Mouse (Mus musculus) layer of hippocampus, adult 8-10 months (tissue): ENCODE data around the gene Akt1s1. TPM values are rescaled to one million over a fixed set of nuclear protein-coding genes. Genes with fewer than 3 reads are reported as not detected.
A peak's percentile ranks its signal among the peaks of the same experiment; 100 is the strongest.

Source experiments
- DNase-seq, 2 experiments: peaks; one replicate each; pipeline ENCODE4 v3.0.0; 2022; ENCODE audit warnings: low spot score in 2 of 2
- total RNA-seq, 4 experiments: library from RNA; stranded (reverse); gene quantifications; 2 replicates each; pipeline ENCODE4 v1.2.4; 2022

The Akt1s1 gene
- total RNA-seq, 4 experiments from 2014 or later: 66.3 to 72.6 (median 71.0) TPM

DNA sequence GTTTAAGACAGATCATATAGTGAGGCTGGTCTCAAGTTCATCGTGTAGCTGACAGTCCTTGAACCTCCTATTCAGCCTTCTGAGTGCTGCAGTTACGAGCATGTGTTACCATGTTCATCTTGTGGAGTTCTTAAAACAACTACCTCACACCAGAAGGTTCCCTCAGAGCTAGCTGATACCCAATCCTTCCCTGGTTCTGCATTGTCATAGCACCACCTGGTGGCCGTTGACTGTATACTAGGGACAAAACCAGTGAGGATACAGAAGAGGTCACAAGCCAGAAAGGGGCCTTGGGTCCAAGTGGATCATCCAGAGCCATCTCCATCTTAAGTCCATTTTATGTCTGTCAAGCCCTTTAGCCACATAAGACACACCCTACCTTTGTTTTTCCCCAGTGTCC is 23.9 kb upstream of the Akt1s1 start:
- peak in 1 of 2 experiments; percentile 79 for DNase-seq

DNA sequence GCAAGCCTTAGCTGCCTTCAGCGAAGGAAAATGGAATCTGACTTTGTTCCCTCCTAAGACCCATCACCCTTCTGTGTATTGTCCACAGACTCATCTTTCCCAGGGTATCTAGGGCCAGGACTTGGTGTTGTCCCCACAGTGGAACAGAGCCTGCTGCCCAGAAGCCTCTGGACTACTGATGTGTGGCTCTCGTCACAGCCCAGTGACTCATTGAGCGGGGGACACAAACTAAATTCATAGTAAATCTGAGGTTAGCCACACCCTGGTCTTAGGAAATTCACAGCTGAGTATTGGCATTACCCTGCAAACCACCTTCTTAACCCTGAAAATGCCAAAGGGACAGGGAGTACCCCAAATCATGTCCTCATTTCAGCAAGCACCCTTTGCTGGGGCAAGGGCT is 22.0 kb upstream of the Akt1s1 start:
- no peak for DNase-seq

DNA sequence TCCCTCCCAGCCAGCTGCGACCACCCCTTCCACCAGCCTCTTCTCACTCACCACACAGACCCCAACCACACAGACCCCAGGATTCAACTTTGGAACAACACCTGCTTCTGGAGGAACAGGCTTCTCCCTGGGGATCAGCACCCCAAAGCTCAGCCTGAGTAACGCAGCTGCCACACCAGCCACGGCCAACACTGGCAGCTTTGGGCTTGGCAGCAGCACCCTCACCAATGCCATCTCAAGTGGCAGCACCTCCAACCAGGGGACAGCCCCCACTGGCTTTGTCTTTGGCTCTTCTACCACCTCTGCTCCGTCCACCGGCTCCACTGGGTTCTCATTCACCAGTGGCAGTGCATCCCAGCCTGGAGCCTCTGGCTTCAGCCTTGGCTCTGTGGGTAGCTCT is 20.1 kb upstream of the Akt1s1 start:
- no peak for DNase-seq

DNA sequence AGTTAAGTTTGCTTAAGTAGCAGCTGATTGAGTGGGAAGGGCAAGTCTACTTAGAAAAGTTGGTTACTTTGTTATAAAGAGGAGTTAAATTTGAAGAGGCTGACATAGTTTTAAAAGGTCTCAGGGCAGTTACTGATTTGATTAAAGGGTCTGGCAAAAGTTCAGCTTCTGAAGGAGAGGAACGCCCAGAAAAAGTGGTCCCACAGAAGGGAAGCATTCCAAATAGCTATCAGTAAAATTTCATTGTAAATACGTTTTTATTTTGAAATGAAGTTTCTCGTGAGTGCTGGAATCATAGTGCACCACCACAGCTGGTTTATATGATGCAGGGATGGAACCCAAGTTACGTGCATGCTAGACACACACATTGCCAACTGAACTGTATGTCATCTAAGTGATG is 16.0 kb upstream of the Akt1s1 start:
- DNase-seq: no peak

DNA sequence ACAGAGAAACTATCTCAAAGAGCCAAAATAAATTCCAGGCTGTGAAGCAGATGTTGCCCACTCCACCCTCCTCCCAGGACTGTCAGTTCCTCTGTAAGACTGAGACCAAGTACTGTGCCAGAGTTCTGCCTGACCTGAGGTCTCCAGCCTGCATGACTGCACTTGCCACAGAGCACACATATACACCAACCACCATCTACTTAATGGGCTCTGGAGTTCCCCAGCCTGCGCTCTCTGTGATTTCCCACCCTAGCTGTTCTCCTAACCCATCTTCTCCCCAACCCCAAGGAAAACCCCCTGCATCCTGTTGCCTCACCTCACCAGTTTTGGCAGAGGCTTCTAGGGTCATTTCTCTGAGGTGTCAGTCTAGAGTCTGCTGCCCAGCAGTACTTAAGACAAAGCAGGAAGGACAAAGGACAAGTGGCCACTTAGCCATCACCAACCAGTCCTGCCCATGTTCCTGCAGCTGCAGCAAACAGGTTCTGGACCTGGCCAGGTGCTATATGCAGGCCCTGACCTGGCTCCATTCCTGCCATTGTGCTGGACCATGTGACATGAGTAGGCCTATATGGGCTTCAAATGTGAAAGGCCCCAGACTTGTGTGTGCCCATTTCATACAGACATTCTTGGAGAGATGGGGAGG is 13.3 kb upstream of the Akt1s1 start:
- no peak for DNase-seq

DNA sequence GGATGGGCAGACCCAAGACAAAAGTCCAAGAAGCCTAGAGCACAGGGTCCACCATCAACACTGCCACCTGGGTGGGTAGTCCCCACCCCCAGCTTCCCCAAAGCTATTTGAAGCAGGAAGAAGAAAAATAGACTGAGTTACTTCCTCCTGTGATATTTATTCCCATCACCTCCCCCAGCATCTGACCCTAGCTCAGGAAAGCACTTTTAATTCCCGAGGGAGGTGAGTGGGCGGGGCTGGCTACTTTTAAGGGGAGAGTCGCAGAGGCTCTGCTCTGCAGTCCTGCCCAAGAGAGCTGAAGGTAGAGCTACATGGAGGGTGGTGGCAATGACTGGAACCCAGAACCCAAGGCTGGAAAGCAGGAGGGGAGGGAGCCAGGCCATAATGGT is 12.8 kb upstream of the Akt1s1 start:
- DNase-seq: no peak

DNA sequence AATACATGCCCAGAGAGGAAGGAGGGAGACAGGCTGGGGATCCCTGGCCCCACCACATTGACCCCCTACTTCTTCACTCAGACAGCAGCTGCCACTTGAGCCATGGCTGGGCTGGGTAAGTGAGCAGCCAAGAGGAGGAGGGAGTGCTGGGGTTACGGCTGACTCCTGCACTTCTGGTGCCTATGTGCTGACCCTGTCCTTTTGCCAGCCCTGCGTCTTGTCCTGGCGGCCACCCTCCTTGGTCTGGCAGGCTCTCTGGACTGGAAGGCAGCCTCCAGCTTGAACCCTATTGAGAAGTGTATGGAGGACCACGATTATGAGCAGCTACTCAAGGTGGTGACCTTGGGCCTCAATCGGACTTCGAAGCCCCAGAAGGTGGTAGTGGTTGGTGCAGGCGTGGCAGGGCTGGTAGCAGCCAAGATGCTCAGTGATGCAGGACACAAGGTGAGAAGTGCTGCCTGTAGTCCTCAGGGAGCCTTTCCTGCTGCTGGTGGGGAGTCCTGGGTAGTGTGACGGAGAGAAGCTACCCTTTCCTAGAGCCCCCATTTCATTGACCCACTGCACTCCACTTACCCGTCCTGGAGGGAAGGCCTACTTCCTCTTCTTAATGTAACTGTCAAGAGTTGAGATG is 12.3 kb upstream of the Akt1s1 start:
- DNase-seq: no peak

DNA sequence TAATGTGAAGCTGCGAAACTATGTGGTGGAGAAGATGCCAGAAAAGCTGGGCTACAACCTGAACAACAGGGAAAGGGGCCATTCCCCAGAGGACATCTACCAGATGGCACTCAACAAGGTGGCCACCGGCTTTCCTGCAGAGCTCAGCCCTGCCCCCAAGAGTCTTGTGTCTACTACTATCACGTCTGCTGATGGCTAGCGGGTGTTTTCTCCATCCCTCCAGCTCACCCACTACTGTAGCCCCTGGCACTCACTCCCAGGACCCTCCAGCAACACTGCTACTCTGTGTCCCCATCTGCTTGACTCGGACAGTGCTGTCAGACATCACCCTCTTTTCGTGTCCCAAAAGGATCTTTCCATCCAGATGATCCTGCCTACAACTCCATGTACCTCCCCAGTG is 10.7 kb upstream of the Akt1s1 start:
- DNase-seq: no peak

DNA sequence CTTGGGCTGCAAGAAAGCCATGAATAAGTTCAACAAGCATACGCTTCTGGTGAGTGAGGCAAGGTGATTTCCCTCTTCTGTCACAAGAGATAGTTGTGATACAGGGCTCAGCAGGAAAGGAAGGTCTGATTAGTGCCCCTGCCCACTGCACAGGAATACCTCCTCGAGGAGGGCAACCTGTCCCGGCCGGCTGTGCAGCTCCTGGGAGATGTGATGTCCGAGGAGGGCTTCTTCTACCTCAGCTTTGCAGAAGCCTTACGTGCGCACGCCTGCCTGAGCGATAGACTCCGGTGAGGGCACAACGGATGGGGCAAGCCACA is 9.7 kb upstream of the Akt1s1 start:
- DNase-seq: no peak

DNA sequence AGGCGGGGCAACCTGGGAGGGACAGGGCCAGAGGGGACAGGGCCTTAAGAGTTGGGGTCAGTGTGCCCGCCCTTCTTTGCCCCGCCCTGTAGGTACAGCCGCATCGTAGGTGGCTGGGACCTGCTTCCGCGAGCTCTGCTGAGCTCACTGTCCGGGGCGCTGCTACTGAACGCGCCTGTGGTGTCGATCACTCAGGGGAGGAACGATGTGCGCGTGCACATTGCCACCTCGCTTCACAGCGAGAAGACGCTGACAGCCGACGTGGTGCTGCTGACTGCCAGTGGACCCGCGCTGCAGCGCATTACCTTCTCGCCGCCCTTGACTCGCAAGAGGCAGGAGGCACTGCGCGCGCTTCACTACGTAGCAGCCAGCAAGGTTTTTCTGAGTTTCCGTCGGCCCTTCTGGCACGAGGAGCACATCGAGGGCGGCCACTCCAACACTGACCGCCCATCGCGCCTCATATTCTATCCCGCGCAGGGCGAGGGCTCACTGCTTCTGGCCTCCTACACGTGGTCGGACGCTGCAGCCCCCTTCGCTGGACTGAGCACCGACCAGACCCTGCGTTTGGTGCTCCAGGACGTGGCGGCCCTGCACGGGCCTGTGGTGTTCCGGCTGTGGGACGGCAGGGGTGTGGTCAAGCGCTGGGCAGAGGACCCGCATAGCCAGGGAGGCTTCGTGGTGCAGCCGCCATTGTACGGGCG is 9.2 kb upstream of the Akt1s1 start:
- DNase-seq: no peak

DNA sequence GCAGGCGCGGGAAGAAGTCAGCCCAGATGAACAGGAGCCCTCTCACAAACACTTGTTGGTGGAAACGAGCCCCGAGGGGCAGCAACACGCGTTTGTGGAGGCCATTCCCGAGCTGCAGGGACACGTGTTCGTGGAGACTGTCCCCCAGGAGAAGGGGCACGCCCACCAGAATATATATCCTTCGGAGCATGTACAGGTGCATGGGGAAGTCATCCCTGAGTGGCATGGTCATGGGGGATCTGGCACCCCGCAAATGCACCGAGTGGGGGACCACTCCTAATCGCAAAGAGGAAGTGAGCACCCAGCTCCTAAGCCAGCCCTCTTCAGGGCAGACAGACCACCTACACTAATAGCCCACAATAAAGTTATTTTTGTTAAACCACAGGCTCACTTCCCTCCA is 8.4 kb upstream of the Akt1s1 start:
- DNase-seq: no peak

DNA sequence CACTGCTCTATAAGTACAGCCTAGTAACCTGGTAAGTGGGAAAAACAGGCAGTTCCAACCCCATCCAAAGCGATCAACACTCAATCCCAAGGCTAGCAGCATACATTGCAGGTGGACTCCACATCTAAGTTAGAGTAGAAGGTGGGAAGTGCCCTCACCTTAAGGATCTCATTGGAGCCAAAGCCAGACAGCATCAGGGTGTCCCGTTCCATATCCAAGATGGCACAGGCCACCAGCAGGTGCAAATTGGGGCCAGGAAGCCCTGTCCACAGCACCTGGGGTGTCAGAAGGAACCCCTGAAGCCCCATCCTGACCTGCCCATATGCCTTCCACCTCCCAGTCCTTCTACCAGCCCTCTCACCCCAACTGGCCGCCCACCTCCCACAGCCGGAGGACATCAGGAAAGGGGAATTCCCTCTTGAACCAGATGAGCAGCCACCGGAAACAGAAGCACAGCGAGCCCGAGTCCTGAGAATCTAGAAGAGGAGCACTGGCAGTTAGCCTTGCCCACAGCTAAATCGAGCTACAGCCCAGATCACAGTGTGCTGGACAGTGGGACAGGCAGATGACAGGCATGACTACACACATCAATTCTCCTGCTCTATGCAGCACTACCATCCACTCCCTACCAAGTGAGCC is 6.8 kb upstream of the Akt1s1 start:
- no peak for DNase-seq

DNA sequence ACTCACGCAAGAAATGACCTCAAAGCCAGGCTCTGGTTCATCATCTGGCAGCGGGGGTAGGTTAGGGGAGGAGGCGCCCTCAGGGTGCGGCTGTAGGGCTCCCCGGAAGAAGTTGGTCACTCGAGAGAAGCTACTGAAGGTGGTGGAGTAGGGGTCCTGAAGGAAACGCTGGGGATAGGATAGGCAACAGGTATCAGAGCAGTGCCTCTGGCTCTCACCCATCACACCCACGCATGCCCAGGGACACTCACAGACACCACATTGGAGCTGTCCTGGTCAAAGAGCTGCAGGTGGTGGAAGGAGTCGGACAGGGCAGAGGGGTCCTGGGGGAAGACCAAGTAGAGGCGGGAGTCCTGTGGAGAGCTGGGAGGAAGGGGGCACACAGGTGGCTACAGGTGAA is 3.8 kb upstream of the Akt1s1 start:
- DNase-seq: no peak

DNA sequence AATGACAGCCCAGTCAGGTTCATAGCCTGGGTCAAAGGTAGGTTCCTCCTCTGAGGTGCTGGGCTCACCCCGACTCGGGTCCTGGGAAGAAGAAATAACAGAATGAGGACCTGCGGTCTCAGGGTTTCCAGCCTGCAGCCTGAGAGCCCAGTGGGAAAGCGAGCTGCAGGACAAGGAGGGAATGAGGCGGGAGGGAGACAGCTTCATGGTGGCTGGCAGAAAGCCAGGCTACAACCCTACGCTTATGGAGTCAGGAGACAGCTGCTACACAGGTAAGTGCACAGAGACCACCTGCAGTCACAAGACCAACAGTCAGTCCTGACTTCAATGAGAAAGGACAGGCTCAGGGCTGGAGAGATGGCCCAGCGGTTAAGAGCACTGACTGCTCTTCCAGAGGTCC is 2.0 kb upstream of the Akt1s1 start:
- no peak for DNase-seq

DNA sequence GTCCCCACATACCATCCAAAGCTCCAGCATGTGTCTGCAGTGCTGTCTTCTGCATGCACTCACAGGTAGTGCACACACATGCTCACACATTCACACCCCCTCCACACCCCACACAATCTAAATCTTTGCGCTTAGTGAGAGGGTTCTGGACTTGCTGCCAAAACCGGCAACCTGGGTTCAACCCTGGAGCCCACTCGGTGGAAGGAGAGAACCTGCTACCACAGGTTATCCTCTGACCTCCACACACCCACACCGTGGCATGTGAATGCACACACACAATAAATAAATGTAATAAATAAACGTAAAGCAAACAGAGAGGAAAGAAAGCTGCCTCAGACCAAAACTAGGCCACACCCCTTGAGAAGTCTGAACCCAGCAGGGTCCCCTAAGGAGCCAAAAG is 1.0 kb upstream of the Akt1s1 start:
- DNase-seq: no peak

DNA sequence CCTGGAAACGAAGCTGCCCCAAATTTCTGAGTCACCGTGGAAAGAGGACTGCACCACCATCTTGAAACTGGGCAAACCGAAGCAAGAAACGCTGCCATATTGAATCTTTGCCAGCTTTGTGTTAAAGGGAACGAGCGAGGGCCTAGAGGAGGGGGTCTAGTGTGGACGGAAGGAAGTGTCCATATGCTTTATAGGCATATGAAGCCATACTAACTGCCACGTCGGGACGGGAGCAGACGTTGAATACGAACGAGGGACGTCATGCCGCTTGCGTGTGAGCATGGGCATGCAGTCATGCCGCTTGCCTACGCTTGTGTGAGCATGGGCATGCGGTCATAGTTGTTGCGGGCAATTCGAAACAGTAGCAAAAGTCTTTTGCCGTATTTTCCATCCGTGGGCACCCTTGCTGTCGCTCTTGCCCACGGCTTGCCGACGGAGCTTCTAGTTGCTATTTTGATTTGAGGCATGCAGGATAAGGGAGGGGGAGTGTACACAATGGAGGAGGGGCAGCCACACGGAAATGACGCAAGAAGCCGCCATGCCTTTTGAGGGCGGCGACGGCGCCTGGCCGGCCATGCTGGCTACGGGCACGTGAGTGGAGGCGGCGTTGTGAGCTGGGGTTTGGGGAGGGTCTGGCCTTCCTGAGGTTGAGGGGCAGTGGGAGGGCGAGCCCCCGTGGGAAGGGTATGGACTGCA is 773 bp downstream of the Akt1s1 start:
- DNase-seq: peak; percentile 91 to 92

DNA sequence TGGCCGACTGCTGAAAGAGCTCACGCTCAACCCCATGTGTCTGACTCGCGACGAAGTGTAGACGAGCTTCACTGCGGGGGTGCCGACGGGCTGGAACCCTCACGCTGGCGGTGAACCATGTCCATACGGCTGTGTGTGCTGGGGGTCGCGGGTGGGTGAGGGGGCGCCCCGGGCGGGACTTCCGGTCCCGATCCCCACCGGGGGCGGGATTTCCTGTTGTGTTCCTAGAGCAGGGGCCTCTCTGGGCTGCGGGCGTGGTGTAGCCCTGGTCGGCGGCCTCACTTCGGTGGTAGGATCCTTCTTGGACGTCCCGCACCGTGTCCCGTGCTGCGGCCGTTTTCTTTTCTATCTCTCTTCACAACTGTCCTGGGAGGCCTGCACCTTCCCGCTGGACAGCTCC is 1.4 kb downstream of the Akt1s1 start:
- peak in 1 of 2 experiments; percentile 68 for DNase-seq

DNA sequence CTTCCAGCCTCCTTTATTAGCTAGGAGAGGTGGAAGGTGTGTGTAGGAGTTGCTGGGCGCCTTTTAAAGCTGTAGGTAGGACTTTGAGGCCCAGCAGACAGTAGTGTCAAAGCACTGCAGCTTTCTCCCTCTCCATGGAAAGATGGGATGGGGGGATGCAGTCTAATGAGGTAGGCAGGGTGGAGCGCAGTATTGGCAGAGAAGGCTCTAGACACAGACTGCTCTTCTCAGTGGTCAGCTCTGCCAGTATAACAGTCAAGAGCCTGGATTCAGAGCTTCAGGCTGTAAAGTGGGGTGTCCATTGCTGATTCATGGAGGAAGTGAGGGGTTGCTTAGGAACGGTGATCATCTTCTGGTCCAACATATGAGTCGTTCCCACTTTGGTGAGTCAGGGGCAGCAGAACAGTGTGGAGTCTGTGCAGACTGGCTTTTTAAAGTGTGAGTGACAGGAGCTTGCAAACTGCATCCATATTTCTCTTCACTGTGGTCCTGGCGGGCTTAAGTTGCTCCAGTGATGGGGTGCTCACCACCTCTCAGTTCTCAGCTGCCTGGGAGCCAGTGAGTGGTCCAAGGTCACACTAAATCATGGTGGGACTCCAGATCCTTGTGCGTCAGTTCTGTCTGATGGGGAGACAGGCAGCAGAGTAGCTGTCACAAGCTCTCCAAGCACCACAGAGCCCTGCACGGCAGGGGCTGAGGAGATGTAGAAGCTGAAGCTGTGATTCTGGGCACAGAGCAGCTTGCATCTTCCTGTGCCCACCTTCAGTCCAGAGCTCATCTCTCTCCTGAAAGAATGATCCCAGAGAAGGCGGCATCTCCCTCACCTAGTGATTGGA is 2.2 kb downstream of the Akt1s1 start:
- no peak for DNase-seq

DNA sequence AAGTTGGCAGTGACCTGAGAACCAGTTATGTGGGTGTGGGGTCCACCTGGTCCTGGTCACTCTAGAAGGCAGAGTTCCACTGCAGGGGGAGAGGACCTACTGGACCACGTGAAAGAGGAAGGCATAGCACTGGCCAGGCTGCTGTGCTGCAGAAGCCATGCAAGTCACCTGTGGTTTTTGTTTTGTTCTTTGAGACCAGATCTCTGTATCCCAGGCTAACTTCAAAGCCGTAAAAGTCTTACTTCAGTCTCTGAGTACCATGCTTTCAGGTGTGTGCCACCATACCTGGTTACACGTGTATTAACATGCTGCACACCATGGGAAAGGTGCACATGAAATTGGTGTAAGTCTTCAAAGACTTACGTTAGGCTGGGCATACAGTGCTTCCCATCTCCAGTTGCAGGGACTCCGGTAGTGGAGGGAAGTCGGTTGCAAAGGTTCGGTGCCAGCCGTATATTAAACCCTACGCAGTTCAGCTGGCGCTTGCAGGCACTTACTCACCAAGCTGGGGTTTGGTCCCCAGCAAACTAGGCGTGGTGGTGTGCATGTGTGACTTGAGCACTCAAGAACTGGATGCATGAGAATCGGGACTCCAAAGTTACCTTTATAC is 2.9 kb downstream of the Akt1s1 start:
- no peak for DNase-seq

DNA sequence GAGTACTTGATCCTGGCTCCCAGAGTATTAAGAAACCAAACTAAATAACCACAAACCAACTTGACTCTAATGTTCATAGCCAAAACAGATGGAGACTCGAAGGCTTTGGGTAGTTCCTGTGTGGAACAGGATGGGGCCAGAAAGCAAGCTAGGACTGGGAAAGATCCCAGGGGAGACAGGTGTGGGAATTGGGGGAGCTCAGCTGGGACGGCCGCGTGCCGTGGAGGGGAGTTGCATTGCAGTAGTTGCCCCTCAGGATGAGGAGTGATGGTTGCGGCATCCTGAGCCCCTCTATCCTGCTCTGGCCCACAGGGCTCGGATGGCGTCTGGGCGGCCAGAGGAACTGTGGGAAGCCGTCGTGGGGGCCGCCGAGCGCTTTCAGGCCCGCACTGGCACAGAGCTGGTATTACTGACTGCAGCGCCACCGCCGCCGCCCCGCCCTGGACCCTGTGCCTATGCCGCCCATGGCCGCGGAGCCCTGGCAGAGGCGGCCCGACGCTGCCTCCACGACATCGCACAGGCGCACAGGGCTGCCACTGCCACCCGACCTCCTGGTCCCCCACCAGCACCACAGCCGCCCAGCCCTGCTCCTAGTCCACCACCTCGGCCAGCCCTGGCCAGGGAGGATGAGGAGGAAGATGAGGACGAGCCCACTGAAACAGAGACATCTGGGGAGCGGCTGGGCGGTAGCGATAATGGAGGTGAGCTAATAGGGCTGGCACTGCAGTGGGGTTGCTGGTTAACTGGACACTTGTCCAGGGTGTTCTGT is 3.7 kb downstream of the Akt1s1 start:
- no peak for DNase-seq
